Mouse (Mus musculus): ENCODE measurements at regions not wholly inside any gene's neighbourhood (a gene's known extent, or its start where the extent isn't known, plus 50 kb on each side); places are given as distances from the start of the nearest gene placed in this dataset.

- Histone ChIP-seq H3K36me3 (no peaks in the 10 kb centered on the region), H3K27me3 (no peaks in the 10 kb centered on the region), H3K9ac (no peak overlapping the region), H3K4me1 (no peaks in the 10 kb centered on the region), H3K27ac (no peak overlapping the region), H3K4me3 (no peak overlapping the region), H3K9me3 (replicated peaks) (no peaks in the 10 kb centered on the region), H3K4me2 (replicated peaks) (no peak overlapping the region)
- 91% methylated on average over 4 of the region's 4 CpGs for WGBS
- no peak for ATAC-seq (ENCODE audit: low FRiP score)
Measured at GRCm38 (mm10) chr6:135473146-135473545, 110.8 kb downstream of the Emp1 start.

GRCm38 (mm10) chr6:135488795-135489194 lies 126.5 kb downstream of the Emp1 start:
- Histone ChIP-seq H3K27ac (no peak overlapping the region), H3K4me3 (no peak overlapping the region), H3K9ac (no peak overlapping the region), H3K36me3 (no peaks in the 10 kb centered on the region), H3K4me1 (no peaks in the 10 kb centered on the region), H3K27me3 (no peaks in the 10 kb centered on the region), H3K4me2 (replicated peaks) (no peak overlapping the region), H3K9me3 (replicated peaks) (no peaks in the 10 kb centered on the region)
- 46% methylated on average over 2 of the region's 2 CpGs for WGBS
- ATAC-seq (ENCODE audit: low FRiP score): no peak

- Histone ChIP-seq H3K9ac (no peak overlapping the region), H3K27me3 (no peaks in the 10 kb centered on the region), H3K27ac (no peak overlapping the region), H3K4me3 (no peak overlapping the region), H3K9me3 (replicated peaks) (no peaks in the 10 kb centered on the region), H3K4me1 (no peaks in the 10 kb centered on the region), H3K36me3 (no peaks in the 10 kb centered on the region), H3K4me2 (replicated peaks) (no peak overlapping the region)
- no peak for ATAC-seq (ENCODE audit: low FRiP score)
- whole genome bisulfite sequencing: 94% methylated on average over 1 of the region's 1 CpGs
Measured at GRCm38 (mm10) chr6:135493983-135494382, 131.6 kb downstream of the Emp1 start.

GRCm38 (mm10) chr6:135495841-135496240 lies 133.5 kb downstream of the Emp1 start:
- WGBS: 89% methylated on average over 2 of the region's 2 CpGs
- ATAC-seq (ENCODE audit: low FRiP score): no peak
- Histone ChIP-seq H3K4me3 (no peak overlapping the region), H3K9ac (no peak overlapping the region), H3K27ac (no peak overlapping the region), H3K9me3 (replicated peaks) (no peaks in the 10 kb centered on the region), H3K4me1 (no peaks in the 10 kb centered on the region), H3K27me3 (no peaks in the 10 kb centered on the region), H3K36me3 (no peaks in the 10 kb centered on the region), H3K4me2 (replicated peaks) (no peak overlapping the region)

- Histone ChIP-seq H3K36me3 (no peaks in the 10 kb centered on the region), H3K4me3 (no peak overlapping the region), H3K4me1 (no peaks in the 10 kb centered on the region), H3K4me2 (replicated peaks) (no peak overlapping the region), H3K9ac (no peak overlapping the region), H3K27ac (no peak overlapping the region), H3K9me3 (replicated peaks) (no peaks in the 10 kb centered on the region), H3K27me3 (no peaks in the 10 kb centered on the region)
- WGBS: 93% methylated on average over 6 of the region's 6 CpGs
- no peak for ATAC-seq (ENCODE audit: low FRiP score)
Measured at GRCm38 (mm10) chr6:135498592-135498991, 136.2 kb downstream of the Emp1 start.

- 84% methylated on average over 3 of the region's 3 CpGs for WGBS
- H3K27ac ChIP-seq: no peak overlapping the region
- H3K4me3 ChIP-seq: no peak overlapping the region
- H3K36me3 ChIP-seq: no peaks in the 10 kb centered on the region
- no peak overlapping the region for H3K9ac ChIP-seq
- no peaks in the 10 kb centered on the region for H3K9me3 ChIP-seq (replicated peaks)
- H3K27me3 ChIP-seq: no peaks in the 10 kb centered on the region
- H3K4me1 ChIP-seq: no peaks in the 10 kb centered on the region
- no peak for ATAC-seq (ENCODE audit: low FRiP score)
- H3K4me2 ChIP-seq (replicated peaks): no peak overlapping the region
Measured at GRCm38 (mm10) chr6:135500381-135500780, 138.0 kb downstream of the Emp1 start.

GRCm38 (mm10) chr6:135501791-135502190 lies 139.4 kb downstream of the Emp1 start:
- H3K4me1 ChIP-seq: no peaks in the 10 kb centered on the region
- no peaks in the 10 kb centered on the region for H3K9me3 ChIP-seq (replicated peaks)
- H3K9ac ChIP-seq: no peak overlapping the region
- H3K4me2 ChIP-seq (replicated peaks): no peak overlapping the region
- H3K36me3 ChIP-seq: no peaks in the 10 kb centered on the region
- H3K27me3 ChIP-seq: no peaks in the 10 kb centered on the region
- H3K4me3 ChIP-seq: no peak overlapping the region
- no peak overlapping the region for H3K27ac ChIP-seq
- ATAC-seq (ENCODE audit: low FRiP score): no peak
- WGBS: 82% methylated on average over 6 of the region's 6 CpGs

GRCm38 (mm10) chr6:135502405-135502804 lies 140.1 kb downstream of the Emp1 start:
- WGBS: 85% methylated on average over 8 of the region's 8 CpGs
- Histone ChIP-seq H3K4me1 (no peaks in the 10 kb centered on the region), H3K27me3 (no peaks in the 10 kb centered on the region), H3K4me3 (no peak overlapping the region), H3K36me3 (no peaks in the 10 kb centered on the region), H3K4me2 (replicated peaks) (no peak overlapping the region), H3K27ac (no peak overlapping the region), H3K9ac (no peak overlapping the region), H3K9me3 (replicated peaks) (no peaks in the 10 kb centered on the region)
- no peak for ATAC-seq (ENCODE audit: low FRiP score)

- Histone ChIP-seq H3K4me2 (replicated peaks) (no peak overlapping the region), H3K36me3 (no peaks in the 10 kb centered on the region), H3K4me1 (no peaks in the 10 kb centered on the region), H3K9me3 (replicated peaks) (no peaks in the 10 kb centered on the region), H3K4me3 (no peak overlapping the region), H3K27ac (no peak overlapping the region), H3K9ac (no peak overlapping the region), H3K27me3 (no peaks in the 10 kb centered on the region)
- no peak for ATAC-seq (ENCODE audit: low FRiP score)
- 57% methylated on average over 4 of the region's 4 CpGs for whole genome bisulfite sequencing
Measured at GRCm38 (mm10) chr6:135518710-135519437, 156.5 kb downstream of the Emp1 start.

- WGBS: 59% methylated on average over 2 of the region's 2 CpGs
- Histone ChIP-seq H3K27ac (no peak overlapping the region), H3K4me1 (no peaks in the 10 kb centered on the region), H3K9ac (no peak overlapping the region), H3K9me3 (replicated peaks) (no peaks in the 10 kb centered on the region), H3K4me2 (replicated peaks) (no peak overlapping the region), H3K4me3 (no peak overlapping the region), H3K36me3 (no peaks in the 10 kb centered on the region), H3K27me3 (no peaks in the 10 kb centered on the region)
- no peak for ATAC-seq (ENCODE audit: low FRiP score)
Measured at GRCm38 (mm10) chr6:135519438-135519803, 157.1 kb downstream of the Emp1 start.

GRCm38 (mm10) chr6:135520868-135521267 lies 158.5 kb downstream of the Emp1 start:
- no peak for ATAC-seq (ENCODE audit: low FRiP score)
- Histone ChIP-seq H3K9ac (no peak overlapping the region), H3K27me3 (no peaks in the 10 kb centered on the region), H3K4me3 (no peak overlapping the region), H3K4me2 (replicated peaks) (no peak overlapping the region), H3K4me1 (peaks cover 2% of the 10 kb centered on the region), H3K27ac (no peak overlapping the region), H3K9me3 (replicated peaks) (no peaks in the 10 kb centered on the region), H3K36me3 (no peaks in the 10 kb centered on the region)
- 74% methylated on average over 2 of the region's 2 CpGs for WGBS

- Histone ChIP-seq H3K9me3 (replicated peaks) (no peaks in the 10 kb centered on the region), H3K9ac (no peak overlapping the region), H3K4me2 (replicated peaks) (no peak overlapping the region), H3K4me1 (peaks cover 10% of the 10 kb centered on the region), H3K36me3 (no peaks in the 10 kb centered on the region), H3K4me3 (no peak overlapping the region), H3K27ac (no peak overlapping the region), H3K27me3 (0 out of 2 replicates have a peak, but pooled peaks cover 4% of the 10 kb centered on the region)
- WGBS: 69% methylated on average over 5 of the region's 5 CpGs
- ATAC-seq (ENCODE audit: low FRiP score): no peak
Measured at GRCm38 (mm10) chr6:135524886-135525285, 162.5 kb downstream of the Emp1 start.

GRCm38 (mm10) chr6:135525841-135526327 lies 163.5 kb downstream of the Emp1 start:
- Histone ChIP-seq H3K4me3 (no peak overlapping the region), H3K4me1 (peaks cover 10% of the 10 kb centered on the region), H3K4me2 (replicated peaks) (no peak overlapping the region; the same call in 1 of the 2 replicates), H3K27ac (no peak overlapping the region), H3K36me3 (no peaks in the 10 kb centered on the region), H3K27me3 (0 out of 2 replicates have a peak, but pooled peaks cover 4% of the 10 kb centered on the region), H3K9me3 (replicated peaks) (no peaks in the 10 kb centered on the region), H3K9ac (no peak overlapping the region)
- WGBS: 53% methylated on average over 5 of the region's 5 CpGs
- ATAC-seq (ENCODE audit: low FRiP score): peak; percentile 83

Measured in hindbrain, embryonic 12.5 days (tissue).